Mouse (Mus musculus) kidney, adult 8-10 months (tissue): ENCODE measurements at regions not wholly inside any gene's neighbourhood (a gene's known extent, or its start where the extent isn't known, plus 50 kb on each side); places are given as distances from the start of the nearest gene placed in this dataset.

ENCODE experiments used
- DNase-seq, 2 experiments: peaks; one replicate each; pipeline ENCODE4 v3.0.0; 2022

DNA sequence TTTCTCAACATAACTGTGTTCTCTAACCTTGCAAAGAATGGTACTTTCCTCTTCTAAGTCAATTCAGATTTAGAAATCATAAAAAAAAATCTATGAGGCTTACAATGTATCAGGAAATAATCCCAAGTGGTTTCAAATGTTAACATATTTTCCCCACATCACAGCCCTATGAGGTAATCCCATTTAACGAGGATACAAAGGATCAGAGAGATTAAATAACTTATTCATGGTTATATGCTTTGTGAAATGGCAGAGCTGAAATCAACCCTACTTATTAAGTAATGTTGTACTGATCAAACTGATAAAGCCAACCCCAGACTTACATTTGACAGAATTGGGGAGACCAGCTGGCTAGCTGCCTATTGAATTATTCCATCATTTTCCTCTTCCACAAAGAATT, 614.4 kb downstream of the Ntrk3 start:
- DNase-seq, result no peak

DNA sequence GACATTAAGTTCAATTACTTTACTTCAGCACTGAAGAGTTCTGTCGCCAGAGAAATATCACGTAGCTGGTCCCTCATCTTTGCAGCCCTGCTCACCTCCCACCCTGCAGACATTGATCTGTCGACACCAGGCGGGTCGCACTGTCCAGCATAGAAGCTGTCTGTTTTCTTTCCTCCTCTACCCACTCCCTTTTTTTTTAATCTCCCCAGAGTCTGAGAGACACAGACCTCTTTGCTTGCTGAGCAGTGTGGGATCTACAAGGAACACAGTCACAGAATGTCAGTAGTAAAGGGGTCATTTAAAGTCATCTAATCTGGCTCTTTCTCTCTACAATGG, 616.7 kb downstream of the Ntrk3 start:
- DNase-seq, result no peak

DNA sequence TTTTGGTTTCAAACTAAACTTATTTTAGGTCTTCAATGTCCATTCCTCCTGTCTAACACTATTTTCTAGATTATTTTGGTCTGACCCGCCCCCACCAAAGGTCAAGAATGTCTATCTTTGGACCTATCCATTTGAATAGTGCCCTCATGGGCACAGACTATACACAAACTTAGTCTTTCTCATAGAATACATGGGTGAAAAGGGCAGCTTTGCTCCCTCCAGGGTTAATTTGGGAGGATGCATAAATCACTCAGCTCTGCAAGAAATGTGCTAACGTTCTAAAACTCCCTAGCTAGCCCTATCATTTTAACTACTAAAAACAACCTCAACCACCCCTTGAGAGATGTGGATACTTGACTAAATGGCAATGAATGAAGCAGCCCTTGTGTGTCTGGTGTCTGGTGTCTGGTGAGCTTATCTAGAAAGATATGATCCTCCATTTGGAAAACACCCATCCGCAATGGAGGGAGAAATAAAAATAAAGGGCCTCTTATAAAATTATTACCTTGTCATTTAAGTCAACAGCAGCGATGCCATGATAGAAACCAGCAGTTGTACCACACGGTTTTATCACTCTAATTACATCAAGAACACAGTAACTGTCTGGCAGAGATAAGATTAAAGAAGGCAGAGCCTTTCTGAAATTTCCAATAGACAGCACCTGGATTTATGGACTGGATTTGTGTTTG, 617.2 kb downstream of the Ntrk3 start:
- no peak for DNase-seq

DNA sequence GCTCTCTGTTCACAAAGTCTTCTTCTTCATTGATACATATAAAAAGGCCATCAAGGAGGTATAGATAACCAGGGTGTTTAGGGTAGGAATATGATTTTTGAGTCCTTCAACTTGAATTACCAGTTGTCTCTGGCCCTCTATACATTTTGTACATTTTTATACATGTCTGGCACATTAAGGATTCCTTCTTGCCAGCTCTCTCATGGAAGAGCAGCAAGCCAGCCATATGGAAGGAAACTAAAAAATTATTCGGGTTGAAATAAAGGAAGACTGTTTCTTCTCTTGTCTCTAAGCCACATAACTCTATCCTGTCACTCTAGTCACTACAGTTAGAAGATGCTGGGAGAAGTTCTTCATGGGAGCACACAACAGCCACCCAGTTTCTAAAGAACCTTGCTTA, 618.0 kb downstream of the Ntrk3 start:
- no peak for DNase-seq

DNA sequence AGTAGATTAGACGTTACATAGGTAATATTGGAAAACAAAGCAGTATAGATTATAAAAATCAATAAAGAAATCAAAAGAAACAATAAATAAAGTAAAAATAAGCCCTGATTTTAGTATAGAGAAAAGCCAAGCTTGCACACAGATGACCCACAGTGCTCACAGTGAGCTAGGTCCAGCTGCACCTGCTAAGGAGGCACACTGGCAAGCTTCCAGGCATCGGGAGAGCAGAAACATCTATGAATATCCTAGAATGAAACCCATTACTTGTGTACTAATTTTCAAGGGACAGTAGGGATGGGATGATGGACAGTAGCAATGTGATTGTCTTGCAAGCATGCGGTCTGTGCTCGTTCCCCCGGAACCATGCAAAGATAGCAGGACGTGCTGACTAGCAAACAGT, 626.5 kb downstream of the Ntrk3 start:
- no peak for DNase-seq

DNA sequence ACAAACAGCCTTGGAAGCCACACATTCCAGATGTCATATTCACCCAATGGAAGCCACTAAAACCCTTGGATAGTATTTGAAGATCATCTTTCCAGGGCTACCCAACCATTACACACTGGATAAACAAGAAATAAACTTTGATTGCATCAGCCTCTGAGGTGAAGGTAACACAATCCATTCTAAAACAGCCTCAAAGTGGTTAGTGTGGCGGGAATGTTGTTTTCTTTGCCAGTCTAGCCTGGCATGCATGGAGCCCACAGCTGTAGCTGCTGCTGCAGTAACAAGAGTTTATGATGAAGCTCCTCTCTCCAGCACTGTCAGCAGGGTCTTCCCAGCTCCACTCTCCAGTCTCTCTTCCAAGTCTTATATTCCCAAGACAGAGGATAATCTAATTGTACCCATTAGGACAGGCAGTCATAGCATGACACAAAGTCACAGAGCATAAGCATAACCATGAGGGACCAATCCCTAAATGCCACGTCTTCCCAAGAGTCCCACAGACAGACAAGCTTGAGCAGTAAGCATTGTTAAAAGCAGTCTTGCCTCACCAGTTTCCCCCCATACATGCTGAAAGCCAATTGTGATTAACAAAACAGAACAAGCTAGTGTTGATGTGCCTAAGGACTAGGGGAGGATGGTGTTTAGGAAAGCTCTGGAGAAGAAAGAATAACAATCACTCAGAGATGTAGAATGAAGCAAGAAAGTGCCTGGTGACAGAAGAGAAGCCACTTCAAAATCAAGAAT, 634.1 kb downstream of the Ntrk3 start:
- DNase-seq, result no peak

DNA sequence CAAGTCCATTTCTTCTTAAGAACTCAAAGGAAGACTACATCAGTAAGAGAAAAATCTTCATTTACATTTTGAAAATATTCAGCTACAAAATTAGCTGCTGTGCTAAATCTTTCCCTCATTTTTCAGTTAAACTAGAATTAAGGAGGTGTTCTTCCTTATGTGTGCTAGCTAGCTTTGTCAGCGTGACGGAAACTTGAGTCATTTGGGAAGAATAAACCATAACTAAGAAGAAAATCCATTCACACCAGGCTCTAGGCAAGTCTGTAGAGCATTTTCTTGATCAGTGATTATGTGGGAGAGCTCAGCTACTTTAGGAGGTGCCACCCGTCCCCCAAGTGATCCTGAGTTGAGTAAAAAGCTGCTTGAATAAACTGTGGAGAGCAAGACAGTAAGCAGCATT, 635.4 kb downstream of the Ntrk3 start:
- no peak for DNase-seq

DNA sequence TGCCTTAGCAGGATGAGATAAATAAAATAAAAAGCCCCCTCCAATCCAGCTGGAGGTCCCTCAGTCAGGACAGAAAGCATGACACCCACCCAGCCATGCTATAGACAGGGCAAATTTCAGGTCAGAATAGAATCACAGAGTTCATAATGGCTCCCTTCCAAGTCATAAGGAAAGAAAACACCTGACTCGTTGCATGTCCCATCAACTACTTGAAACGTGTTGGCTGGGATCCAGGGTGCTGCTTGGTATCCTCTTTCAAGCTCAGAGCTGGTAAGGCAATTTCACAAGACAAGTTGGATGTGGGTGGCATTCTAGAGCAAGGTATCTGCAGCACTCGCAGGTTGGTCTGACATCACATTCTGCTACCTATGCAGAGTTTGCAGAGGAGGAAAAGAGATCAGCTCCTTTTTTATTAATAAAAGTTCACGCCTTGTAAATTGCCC, 651.2 kb downstream of the Ntrk3 start:
- peak; percentile 45 to 50 for DNase-seq

DNA sequence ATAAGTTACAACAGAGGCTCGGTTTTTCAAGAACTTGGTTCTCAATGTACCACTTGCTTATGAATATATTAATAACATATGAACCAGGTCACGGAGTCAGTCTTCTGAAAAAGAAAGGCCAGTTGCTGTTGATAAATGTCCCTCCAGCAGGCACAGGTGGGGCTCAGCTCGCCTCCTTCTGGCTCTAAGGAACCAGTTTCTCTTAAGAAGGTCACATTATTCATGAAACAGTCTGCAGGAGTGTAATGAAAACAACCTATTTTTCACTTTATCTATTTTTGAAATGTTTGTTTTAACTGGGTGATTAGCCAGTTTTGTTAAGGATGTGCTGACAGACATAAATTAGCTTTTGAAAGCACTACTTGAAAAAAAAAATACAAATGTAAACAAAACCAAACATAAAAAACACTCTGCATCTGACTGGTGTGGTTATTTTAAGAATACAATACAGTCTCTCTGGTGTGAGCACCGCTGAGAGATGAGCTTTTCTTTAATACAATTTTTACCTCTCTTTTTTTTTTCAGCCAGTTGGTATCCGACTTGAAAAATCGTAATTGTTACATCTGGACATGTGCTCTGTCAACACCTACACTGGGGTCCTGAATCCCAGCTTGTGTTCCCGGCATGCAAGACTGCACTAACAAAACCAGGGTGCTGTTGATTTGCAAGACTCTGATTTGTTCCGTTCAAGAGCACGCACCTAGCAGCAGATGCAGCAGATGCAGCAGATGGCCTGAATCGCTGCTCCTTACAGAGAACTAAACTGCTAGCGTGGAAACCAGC, 651.8 kb downstream of the Ntrk3 start:
- DNase-seq, result no peak

DNA sequence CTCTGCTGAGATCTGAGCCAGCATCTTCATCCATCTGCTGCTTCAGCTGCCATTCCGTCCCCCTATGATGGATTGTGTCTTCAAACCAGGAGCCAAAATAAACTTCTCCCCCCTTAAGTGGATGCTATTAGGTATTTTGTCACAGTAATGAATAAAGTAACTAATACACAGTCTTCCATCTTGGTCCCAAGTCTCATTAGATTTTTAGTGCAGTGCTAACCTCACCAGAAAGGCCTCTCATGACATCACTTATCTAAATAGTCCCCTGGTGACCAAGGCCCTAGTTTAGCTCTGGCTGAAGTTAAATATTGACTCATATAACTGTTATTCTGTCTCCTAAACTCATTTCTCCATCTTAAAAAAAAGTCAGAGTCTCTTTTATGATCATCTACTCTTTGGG, 658.1 kb downstream of the Ntrk3 start:
- no peak for DNase-seq

DNA sequence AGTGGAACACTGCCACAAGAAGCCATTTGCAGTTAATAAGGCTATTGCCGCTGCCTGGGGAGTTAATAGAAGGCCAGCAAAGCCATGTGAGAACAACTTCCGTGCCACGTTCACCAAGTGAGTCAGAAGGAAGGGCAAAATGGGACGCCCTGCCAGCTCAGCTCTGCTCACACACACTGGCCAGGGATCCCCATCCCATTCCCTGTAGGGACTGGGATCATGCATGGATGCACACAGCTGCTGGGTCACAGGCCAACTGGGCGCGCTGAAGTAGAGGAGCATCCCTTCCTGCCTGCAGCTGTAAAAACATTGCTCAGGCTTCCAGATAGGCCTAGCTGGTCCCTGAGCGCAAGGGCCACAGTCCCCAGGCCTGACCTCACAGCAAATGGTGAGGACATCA, 666.7 kb downstream of the Ntrk3 start:
- DNase-seq, result no peak

DNA sequence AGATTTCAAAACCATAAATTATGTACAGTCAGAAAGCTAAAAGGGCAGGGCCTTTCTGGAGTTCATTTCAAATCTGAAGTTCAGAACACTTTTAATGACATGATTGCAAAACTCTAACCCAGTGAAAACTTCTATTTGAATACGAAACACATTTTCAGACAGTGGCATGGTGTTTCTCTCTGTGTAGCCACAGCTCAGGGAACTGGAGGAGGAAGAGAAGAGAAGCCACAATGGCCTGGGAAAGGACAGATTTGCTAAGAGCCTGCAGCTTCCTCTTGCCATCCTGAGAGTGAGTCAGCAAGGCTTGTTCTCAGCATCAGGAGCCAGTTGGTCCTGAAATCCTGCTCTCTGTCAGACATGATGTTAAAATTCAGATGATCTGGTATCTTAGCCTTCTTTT, 676.2 kb downstream of the Ntrk3 start:
- no peak for DNase-seq

DNA sequence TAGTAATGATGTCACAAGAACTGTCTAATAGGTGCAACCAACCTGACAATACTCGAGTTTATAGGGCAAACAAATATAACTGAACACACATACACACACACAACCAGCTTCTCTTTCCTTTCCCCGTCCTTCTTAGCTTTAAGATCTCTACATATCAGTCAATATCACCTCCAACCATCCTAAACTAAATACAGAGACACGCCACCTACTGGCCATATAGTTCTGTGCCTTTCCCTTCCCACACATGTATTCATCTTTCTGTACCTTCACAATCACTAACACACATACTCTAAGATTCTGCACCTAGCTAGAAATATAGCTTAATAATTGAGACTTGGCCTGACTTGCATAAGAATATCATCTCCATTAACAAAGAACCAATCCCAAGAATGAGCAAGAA, 688.2 kb downstream of the Ntrk3 start:
- DNase-seq, result no peak

DNA sequence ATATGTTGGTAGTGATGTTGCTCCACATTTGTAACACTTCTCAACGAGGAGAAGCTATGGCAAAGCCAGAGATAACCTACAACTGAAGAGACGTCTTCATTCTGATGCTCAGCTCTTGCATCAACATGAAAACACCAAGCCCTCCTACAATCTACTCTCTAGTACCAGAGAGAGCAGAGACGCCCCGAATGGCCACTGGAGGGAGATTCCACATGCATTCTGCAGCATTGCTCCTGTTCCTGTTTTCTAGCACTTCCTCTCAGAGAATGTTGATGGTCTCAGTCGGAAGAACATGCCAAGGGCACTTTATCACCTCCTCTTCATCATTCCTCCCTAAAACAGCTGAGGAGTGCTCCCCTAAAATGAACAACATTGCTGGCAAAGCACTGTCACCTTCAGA, 692.4 kb downstream of the Ntrk3 start:
- no peak for DNase-seq

DNA sequence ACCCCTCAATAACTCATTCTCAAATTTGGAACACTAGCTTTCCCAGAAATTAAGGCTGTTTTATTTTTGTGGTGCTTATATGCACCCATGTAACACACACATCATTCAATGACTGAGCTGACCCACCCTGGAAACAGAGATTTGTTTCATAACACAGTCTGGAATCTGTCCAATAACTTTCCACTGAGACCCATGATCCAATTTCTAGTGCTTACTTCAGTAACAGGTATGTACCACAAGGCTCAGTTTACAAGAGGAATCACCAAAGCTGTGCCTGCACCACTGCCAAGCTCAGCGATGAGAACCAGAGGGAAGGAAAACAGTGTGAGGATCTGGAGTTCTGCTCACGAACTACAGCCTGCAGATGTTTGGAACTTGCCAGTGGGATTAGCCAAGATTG, 706.8 kb downstream of the Ntrk3 start:
- no peak for DNase-seq

DNA sequence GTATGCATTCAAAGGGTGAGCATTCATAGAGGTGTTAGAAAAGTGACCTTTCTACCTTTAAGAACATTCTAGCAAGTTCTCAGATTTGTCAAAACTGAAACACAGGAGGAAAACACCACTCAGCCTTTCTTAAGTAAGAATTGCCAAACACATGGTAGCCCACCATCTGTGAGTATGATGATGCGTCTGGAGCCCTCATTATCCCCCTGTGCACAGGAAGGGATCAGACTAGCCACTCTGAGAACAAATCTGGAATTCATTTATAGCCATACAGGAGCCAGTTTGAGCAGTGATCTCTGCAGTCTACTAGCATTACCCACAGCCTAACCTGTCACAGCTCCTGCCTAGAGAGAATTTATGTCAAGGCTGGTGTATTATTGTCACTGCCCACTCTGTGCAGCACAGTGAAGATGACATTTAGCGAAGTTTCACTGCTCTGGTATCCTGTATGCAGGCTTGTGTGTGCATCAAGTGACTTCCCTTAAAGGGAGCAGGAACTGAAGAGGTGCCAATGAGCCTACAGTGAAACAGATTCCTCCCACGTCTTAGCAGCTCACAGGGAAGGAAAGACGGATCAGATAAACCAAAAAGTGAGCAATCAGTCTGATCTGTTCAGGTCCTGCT, 710.7 kb downstream of the Ntrk3 start:
- DNase-seq, result no peak

DNA sequence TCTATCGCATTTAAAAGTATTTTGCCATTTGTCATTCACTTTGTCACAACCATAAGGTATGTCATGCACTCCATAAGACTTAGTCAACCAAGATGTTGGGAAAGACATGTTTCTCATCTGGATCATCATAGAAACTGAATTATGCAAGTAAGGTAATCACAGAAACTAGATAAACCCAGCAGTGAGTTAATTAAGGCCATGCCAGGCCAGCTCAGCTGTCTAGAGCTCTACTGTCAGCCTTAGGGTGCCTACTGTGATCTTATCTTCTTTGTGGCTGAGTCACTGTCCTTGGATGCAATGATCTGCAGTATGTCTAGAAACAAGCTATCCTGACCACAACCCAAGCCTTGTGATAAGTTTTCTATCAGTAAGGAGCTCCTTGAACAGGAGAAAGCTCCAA, 714.2 kb downstream of the Ntrk3 start:
- DNase-seq, result no peak

DNA sequence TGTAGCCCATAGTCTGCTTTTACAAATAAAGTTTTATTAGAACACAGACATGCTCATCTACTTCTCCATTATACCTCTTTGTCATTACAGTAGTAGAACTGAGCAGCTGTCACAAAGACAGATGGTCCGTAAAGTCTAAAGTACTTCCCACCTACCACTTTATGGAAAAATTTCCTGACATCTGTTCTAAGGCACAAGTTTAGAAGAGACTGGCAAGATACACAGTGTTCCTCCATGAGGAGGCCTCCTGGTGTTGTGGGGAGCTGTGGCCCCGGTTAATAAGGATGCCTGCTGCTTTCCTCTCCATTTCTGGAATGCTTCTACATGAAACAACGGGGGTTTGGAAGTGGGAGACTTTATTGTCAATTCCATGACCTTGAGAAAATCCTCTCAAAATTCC, 714.7 kb downstream of the Ntrk3 start:
- DNase-seq, result no peak

DNA sequence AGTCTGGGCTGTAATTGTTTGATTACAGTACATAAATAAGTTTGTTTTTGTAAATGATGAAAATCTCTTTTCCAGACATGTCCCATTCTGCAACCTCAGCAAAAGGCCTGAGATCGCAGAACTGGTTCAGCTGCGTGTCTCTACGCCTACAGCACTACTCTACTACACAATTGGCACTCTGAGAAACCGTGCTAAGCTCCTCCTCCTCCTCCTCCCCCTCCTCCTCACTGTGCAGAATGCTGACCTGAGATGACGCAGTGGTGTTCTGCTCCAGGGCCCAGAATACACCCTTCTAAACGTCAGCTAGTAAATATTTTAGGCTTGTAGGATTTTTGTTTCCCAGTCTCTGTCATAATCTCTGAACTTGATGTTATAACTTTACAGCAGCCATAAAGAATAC, 724.2 kb downstream of the Ntrk3 start:
- DNase-seq, result no peak

DNA sequence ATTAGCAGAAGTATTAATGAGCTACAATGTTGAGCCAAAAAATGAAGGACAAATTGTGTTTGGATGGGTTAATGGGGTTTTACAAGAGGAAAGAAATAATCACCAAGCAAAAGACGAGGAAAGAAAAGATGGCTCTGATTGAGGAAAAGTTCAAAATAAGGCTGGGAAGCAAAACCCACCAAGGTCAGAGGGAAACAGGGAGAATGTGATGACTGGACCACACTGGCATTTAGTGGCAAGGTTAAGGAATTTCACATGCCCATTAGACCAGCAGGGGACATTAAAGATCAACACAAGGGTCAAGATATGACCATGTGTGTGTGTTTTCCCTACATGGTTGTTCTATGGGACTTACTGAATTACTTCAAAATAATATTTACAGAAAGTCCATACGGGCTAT, 734.7 kb downstream of the Ntrk3 start:
- no peak for DNase-seq

DNA sequence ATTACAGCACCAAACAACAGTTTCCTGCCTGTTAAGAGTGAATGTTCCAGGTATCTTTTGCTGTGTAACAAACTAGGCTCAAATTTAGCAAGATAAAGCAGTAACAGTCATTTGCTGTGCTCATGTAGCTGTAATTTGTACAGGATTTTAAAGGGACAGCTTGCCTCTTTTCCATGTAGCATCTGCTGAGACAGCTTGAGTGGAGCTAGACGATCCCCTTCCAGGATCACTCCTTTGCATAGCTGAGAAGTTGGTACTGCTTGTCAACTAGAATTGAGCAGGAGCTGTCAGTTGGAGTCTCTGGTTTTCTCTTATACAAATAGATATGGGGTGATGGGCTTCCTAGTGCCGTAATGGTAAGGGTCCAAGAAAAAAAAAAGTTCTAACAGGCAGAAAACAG, 744.0 kb downstream of the Ntrk3 start:
- DNase-seq, result no peak

DNA sequence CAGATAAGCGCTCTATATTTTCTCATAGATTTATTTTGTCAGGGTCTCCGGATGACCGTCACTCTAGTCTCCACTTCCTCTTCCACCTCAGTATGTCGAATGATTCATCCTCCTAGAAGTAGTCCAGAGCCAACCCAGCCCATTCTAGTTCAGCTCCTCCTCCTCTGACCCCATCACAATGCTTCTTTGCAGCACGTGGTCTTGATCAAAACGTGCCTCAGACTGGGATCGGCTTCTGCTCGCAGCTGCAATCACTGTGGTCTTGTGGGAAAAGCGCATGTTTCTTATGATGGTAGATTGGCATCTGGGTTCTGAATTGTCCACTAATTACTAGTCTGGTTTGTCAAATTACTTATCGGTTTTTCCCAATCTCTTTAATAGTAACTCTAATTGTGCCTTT, 747.7 kb downstream of the Ntrk3 start:
- no peak for DNase-seq

DNA sequence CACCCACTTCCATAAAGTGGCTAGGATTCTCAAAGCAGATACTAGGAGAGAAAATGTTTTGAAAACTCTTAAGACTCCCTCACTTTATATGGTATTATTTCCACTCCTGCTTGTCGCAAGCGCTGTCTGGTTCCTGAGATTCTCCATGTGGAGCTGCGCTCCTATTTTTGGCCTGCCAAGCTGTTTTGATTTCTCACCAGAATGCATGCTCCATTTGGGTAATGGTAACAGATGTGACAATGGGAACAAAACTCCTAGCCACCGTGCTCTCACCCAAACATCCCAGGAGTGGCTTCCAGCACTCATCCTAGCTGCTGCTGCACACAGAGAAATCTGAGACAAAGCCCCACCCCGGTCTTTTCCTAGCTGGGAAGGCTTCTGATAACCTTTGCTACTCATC, 749.6 kb downstream of the Ntrk3 start:
- no peak for DNase-seq

DNA sequence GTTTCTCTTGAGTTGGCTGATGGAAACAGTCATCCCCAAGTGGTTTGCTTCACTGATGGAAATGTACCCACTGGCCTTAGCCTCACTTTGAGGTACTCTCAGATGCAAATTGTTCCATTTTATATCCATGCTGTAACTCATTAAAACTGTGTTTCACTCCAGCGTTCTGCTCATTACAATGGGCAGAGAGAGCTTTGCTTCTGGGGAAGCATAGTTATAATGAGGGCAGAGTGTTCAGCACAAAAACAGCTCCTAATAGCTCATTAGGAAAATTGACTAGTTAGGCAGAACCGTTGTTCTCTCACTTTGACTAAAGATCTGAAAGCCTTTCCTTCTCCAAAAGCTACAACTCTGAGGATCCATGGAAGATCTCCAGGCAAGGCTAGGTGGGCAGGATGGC, 771.2 kb downstream of the Ntrk3 start:
- DNase-seq, result no peak
